Mouse (Mus musculus) heart, adult 11 months (tissue): ENCODE results near the gene Klk11.

Experiments
- DNase-seq: peaks from one replicate; pipeline ENCODE4 v3.0.0; 2022

Klk11 gene

DNA sequence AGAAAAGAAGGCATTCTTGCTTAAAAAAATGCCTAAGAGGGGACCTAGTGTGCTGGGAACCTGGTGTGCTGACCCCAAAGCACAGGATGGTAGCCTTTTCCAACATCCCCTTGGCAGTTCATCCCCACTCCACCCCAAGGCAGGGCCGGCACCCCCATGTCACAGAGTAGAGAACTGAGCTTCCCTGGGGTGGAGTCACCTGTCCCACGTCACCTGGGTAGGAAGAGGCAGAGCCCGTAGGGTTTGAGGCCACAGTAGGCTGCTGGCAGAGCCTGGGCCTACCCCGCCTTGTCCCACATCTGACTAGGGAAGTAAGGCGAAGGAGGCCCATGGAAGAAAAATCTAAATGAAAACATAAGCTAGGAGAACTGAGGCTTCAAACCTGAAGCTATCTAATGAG lies at the start of gene Klk11:
Gene Klk11, plus strand, starts transcription at position 241 of the 400 bp plus-strand sequence.
- peak; percentile 87 for DNase-seq

- DNase-seq = peak; percentile 98
These were observed 26.6 kb upstream of the Klk11 start for GRCm38 (mm10) chr7:43747788-43748187.

GRCm38 (mm10) chr7:43752806-43753205 lies 21.6 kb upstream of the Klk11 start:
- DNase-seq = no peak

DNA sequence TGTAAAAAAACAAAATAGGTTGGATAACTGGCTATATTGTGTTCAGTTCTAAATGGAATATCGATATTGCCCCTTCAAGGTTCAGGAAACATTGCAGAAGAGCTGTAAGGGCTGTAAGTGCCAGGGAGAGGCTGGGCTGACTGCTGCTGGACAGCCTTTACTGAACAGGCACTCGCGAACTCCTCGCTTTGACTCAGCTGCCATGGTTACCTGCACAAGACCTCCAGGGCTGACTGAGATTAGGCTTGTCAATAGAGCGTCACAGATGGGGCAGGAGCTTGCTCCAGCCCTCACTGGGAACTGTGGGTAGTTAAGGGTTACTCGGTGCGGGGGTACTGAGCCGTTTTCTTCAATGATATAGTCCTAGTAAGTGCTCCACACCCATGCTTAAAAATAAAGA lies 7.9 kb upstream of the Klk11 start:
- DNase-seq = peak; percentile 49

DNA sequence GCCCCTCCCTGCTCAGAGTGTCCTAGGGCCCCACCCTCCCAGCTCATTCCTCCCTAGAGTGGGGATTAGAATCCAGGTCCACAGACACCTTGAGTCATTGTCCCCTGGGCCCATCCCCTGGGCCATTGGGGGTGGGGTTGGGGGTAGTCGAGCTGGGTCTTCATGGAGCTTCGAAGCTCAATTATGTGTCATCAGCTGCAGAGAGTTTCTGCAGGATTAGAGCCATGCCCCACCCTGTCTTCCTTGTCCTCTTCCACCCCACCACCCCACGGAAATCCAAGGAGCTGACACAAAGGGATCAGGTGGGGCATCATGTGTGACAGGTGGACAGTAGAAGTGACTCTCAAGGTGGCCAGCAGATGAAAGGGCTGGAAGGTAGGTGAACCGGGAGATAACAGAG lies 5.8 kb upstream of the Klk11 start, which contains the start of gene Klk12:
Gene Klk12, plus strand, starts transcription at position 301 of the 400 bp plus-strand sequence.
- peak; percentile 68 for DNase-seq

- DNase-seq = peak; percentile 62
These were observed 4.8 kb upstream of the Klk11 start for GRCm38 (mm10) chr7:43769636-43770035.

DNA sequence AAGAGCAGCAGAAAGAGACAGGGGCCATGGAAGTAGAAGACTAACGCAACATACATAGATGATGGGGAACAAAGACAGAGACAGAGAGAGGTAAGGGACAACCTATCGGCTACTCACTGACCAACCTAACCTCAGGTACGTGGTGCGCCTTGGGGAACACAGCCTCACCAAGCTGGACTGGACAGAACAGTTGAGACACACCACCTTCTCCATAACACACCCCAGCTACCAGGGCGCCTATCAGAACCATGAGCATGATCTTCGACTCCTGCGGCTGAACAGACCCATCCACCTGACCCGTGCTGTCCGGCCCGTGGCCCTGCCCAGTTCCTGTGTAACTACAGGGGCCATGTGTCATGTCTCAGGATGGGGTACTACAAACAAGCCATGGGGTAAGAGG lies 3.7 kb upstream of the Klk11 start:
- DNase-seq = peak; percentile 78

- peak; percentile 70 for DNase-seq
These were observed 2.5 kb upstream of the Klk11 start for GRCm38 (mm10) chr7:43771916-43772315.

DNA sequence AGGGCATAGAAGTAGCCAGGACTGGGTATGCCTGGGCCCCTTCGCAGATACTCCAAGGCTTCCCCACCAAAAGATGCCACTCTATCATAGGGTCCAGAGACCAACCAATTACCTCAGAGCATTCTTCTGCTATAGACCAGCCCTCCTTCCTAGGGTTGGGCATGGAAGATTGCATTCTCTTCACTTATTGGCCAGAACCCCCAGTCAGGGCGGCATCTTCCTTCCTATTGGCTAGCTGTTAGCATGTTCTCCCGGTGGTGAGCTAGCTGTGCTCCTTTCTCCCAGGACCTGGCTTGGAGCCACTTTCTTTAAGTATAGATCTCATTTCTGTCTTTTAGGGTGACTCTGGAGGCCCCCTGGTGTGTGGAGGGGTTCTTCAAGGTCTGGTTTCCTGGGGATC lies 1.5 kb upstream of the Klk11 start:
- peak; percentile 74 for DNase-seq

DNA sequence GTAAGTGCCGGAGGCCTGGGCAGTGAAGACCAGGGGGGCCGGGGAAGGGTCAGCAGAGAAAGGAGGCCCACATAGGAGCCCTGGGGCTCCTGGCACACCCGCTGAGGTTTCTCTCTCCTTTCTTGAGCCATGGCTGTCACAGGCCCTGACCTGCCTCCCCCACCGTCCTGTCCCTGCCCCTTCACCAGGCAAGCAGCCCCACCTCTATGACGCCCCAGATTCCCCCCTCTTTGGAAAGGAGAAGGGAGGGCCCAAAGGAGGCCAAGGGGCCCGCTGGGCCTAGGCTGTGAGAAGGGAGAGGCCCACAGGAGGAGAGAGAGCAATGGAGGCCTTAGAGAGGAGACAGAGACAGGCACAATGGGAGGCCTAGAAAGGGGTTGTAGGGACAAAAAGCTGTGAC lies 398 bp downstream of the Klk11 start:
- peak; percentile 76 for DNase-seq

GRCm38 (mm10) chr7:43775311-43776057 lies 1.1 kb downstream of the Klk11 start:
- peak; percentile 77 for DNase-seq

GRCm38 (mm10) chr7:43776506-43776905 lies 2.1 kb downstream of the Klk11 start:
- DNase-seq = peak; percentile 73

- DNase-seq = peak; percentile 76
These were observed 3.0 kb downstream of the Klk11 start for GRCm38 (mm10) chr7:43777423-43777822.

DNA sequence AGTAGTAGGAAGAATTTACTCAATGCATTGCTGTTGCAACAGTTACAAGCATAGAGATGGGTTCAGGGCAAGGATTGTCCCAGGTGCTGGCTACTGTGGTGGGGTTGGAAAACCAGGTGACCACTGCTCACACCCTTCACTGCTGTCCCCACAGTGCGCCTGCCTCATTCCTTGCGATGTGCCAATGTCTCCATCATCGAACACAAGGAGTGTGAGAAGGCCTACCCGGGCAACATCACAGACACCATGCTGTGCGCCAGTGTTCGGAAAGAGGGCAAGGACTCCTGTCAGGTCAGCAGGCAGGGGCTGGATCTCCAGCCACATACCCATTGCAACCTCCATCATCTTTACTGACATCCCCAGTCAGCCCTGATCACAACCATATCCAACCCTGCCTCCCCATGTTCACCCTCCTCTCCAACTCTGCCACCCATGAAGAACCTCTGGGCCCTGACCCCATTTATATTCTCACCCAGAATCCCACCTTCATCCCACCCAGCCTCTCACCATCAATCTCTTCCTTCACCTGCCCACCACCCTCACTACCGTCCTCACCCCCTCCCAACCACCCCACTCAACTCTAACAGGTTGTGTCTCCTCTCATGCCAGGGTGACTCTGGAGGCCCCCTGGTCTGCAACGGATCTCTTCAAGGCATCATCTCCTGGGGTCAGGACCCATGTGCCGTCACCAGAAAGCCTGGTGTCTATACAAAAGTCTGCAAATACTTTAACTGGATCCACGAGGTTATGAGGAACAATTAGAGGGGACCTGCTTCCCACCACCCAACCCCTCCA lies 4.0 kb downstream of the Klk11 start:
- peak; percentile 81 for DNase-seq

DNA sequence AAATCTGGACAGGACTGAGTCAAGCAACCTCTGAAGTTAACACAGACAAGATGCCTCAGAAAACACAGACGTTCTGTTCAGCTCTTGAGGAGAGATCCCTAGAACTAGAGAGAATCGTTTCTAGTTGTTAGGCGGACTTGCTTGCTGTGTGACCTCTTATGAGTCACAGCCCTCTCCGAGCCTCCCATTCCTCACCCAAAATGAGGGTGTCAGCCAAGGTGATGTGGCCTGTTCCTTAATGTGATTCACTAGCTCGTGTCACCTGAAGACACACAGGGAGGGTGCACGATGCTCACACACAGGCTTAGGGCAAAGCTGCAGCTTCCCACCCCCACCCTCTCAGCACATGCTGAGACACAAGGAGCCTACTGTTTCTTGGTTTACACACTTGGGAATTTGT lies 5.8 kb downstream of the Klk11 start:
- DNase-seq = peak; percentile 77

DNA sequence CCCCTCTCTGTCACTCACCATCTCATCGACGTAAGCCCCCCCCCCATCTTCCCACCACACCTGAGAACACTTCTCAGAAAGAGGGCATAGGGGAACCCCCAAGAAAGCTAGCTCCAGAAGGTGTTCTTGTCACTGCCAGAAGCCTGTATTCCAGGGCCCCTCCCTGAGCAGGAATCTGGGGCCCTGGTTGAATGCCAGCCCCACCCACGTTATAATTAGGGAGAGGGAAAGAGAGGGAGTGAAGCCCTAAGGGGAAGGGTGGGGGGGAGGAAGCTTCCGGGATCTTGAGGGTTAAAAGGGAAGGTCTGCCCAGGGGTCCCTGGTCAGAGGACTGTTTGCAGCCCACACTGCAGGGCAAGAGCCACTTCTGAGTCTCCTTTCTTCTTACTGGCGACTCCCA lies 6.3 kb downstream of the Klk11 start, which contains the start of gene Klk10:
Gene Klk10, plus strand, starts transcription at position 290 of the 400 bp plus-strand sequence.
- no peak for DNase-seq

GRCm38 (mm10) chr7:43781541-43781940 lies 7.1 kb downstream of the Klk11 start:
- peak; percentile 85 for DNase-seq

DNA sequence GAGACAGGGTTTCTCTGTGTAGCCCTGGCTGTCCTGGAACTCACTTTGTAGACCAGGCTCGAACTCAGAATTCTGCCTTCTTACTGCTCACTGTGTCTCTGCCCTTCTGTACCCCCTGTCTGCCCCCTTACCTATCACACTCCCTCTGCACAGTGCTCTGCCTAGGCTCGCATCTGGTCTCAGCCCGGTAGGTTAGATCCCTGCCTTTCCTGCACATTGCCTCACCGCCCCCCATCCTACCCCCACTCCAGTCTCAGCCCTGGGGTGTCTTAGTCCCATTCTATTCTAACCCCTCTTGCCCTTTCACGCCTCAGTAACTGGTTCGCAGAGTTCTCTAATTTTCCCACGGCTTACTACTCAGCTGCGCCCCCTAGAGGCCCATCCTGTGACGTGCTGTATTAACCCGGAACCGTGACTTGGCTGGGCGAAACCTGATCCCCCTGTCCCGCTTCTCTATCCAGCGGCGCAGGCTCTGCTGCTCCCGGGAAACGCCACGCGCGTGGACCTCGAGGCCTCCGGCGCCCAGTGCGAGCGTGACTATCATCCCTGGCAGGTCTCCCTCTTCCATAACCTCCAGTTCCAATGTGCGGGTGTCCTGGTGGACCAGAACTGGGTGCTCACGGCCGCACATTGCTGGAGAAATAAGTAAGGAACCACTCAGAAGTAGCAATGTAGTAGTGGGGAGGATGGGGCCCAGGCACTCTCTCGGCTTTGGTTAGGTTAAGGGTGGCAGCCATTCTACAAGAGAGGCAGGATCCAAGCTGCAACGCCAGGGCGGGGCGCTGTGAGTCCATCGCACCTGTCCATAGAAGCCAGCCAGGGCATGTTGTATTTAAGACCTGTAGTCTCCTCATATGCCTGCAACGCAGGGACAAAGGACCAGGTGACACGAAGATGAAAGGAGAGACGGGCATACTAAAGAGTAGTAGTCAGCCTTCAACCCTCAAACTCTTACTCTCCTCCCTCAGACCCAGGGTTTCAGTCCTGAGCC lies 8.2 kb downstream of the Klk11 start:
- peak; percentile 97 for DNase-seq

GRCm38 (mm10) chr7:43785286-43785685 lies 10.9 kb downstream of the Klk11 start:
- no peak for DNase-seq

DNA sequence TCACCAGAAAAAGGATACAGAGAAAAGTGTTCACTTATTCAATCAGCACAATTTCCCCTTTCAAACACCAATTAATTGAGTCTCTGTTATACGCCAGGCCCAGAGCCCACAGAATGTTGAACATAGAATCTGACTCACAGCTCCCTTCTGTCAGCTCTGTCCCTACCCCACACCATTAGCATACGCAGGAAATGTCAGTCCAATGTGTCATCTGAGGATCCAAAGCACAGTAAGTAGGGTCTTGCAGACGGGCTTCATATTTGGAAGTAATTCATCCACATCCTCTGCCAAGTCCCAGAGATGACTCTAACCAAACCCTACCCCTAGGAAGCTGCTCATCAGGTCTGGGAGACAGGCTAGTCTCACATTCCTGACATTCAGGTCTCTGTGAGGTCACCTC lies 13.7 kb downstream of the Klk11 start:
- DNase-seq = peak; percentile 55

DNA sequence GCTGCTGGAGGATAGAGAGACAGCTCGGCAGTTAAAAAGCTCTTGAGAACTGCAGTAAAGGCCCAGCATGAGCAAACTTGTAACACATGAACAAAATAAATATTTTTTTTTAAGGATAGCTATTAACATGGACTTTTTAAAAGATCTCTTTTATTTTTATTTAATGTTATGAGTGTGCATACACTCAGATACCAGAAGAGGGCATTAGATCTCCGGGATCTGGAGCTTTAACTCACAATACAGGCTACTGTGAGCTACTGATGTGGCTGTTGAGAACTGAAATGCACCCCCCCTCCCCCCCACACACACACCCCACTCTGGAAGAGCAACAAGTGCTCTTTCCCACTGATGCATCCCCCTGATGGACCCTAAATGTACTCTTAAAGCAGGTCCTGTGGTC lies 14.9 kb downstream of the Klk11 start:
- no peak for DNase-seq

- DNase-seq = no peak
These were observed 17.2 kb downstream of the Klk11 start, which contains the start of gene Klk9 for GRCm38 (mm10) chr7:43791591-43791990. Klk9 (plus strand) TSS chr7:43791891.

GRCm38 (mm10) chr7:43796355-43796754 lies 22.0 kb downstream of the Klk11 start:
- no peak for DNase-seq
